Mouse (Mus musculus): ENCODE data around the gene Eif3a.

GRCm38 (mm10) chr19:60813133-60813532 is 22.7 kb upstream of the Eif3a start:
- no peak for TF ChIP-seq CTCF (IDR thresholded peaks at IDR 0.05; ENCODE audit: control insufficient read depth, insufficient read depth, insufficient read length)
- no peak for TF ChIP-seq MYOG (IDR thresholded peaks at IDR 0.05; ENCODE audit: control insufficient read depth, extremely low read depth, insufficient read length)
- TF ChIP-seq CEBPB (IDR thresholded peaks at IDR 0.05; ENCODE audit: low read depth) = no peak
- TF ChIP-seq MAX (IDR thresholded peaks at IDR 0.05) = no peak
- TF ChIP-seq FOSL1 (IDR thresholded peaks at IDR 0.05; ENCODE audit: insufficient read depth, low read length, poor library complexity, severe bottlenecking) = no peak
